15 mouse cellular contexts compared by ENCODE assay signal in genomic region chr10:38340406-38341175, GRCm38 (mm10).
"Had no signal": no experiment of that assay in that cellular context is flagged by ENCODE, and none has a peak within 500 bp of the region (broad histone marks: within the 10 kb centered on the region; RNA-seq: fewer than 3 reads in every experiment).

No protein-coding gene starts in this region.

- H3K9ac ChIP-seq: limb, embryonic 15.5 days; liver, embryonic 12.5 days; lung, embryonic 14.5 days; midbrain, embryonic 15.5 days; neural tube, embryonic 13.5 days had no signal

- DNase-seq: kidney, postnatal 10 days; left cerebral cortex, postnatal 4 days; lung, embryonic 14.5 days; lung, postnatal 10 days; lung, postnatal 4 days; retina, postnatal 1 day; right cerebral cortex, postnatal 4 days; spleen, adult 18-20 months; thymus, adult 2 months; thymus, postnatal 36 days had no signal

- ATAC-seq: liver, embryonic 12.5 days; midbrain, embryonic 15.5 days had no signal

- H3K4me2 ChIP-seq: limb, embryonic 15.5 days; liver, embryonic 12.5 days; lung, embryonic 14.5 days; midbrain, embryonic 11.5 days; midbrain, embryonic 15.5 days; neural tube, embryonic 13.5 days had no signal

- H3K4me3 ChIP-seq: limb, embryonic 15.5 days; liver, embryonic 12.5 days; midbrain, embryonic 15.5 days; neural tube, embryonic 13.5 days had no signal

- H3K27me3 ChIP-seq: limb, embryonic 15.5 days; liver, embryonic 12.5 days; midbrain, embryonic 15.5 days; neural tube, embryonic 13.5 days had no signal

- H3K4me1 ChIP-seq: limb, embryonic 15.5 days; liver, embryonic 12.5 days; midbrain, embryonic 15.5 days; neural tube, embryonic 13.5 days had no signal

- H3K36me3 ChIP-seq: limb, embryonic 15.5 days; liver, embryonic 12.5 days; midbrain, embryonic 15.5 days; neural tube, embryonic 13.5 days had no signal

- H3K9me3 ChIP-seq: limb, embryonic 15.5 days; liver, embryonic 12.5 days; midbrain, embryonic 15.5 days; neural tube, embryonic 13.5 days had no signal

- H3K27ac ChIP-seq: limb, embryonic 15.5 days; liver, embryonic 12.5 days; midbrain, embryonic 15.5 days; neural tube, embryonic 13.5 days had no signal
